21 mouse cellular contexts compared by ENCODE assay signal in genomic region chr2:156780129-156780528, GRCm38 (mm10). TPM values are rescaled to one million over a fixed set of nuclear protein-coding genes. Genes with fewer than 3 reads are reported as not detected.
DNase-seq lines count a peak whose midpoint lies in the region; ATAC-seq and TF ChIP-seq lines count a peak whose summit lies in the region.
"Had no signal": no experiment of that assay in that cellular context is flagged by ENCODE, and none has a peak within 500 bp of the region (broad histone marks: within the 10 kb centered on the region; RNA-seq: fewer than 3 reads in every experiment).

No protein-coding gene starts in this region.

- TF ChIP-seq CTCF in lung, embryonic 14.5 days (IDR thresholded peaks at IDR 0.05; ENCODE audit: low read depth): no peak

- peak overlapping the region; percentile 22; the same call in 1 of the 2 replicates for H3K4me3 ChIP-seq in heart, embryonic 10.5 days
- no peak overlapping the region for H3K4me3 ChIP-seq in lung, embryonic 14.5 days (ENCODE audit: low read depth, low read length)
- no peak overlapping the region for H3K4me3 ChIP-seq in intestine, embryonic 14.5 days (ENCODE audit: low read depth, low read length)
- H3K4me3 ChIP-seq in stomach, embryonic 15.5 days (replicated peaks): 0 out of 2 replicates have a peak overlapping the region, but pooled peaks have one; percentile 3
- H3K4me3 ChIP-seq: embryonic facial prominence, embryonic 15.5 days; left cerebral cortex, adult 2 months; limb, embryonic 13.5 days; neural tube, embryonic 13.5 days had no signal

- H3K27ac ChIP-seq in heart, embryonic 10.5 days: peak overlapping the region; percentile 83; the same call in 1 of the 2 replicates
- no peak overlapping the region for H3K27ac ChIP-seq in lung, embryonic 14.5 days (ENCODE audit: low read depth)
- no peak overlapping the region for H3K27ac ChIP-seq in intestine, embryonic 14.5 days (ENCODE audit: low read depth)
- no peak overlapping the region for H3K27ac ChIP-seq in stomach, embryonic 15.5 days
- H3K27ac ChIP-seq: embryonic facial prominence, embryonic 15.5 days; hindbrain, embryonic 14.5 days; left cerebral cortex, adult 2 months; limb, embryonic 13.5 days; neural tube, embryonic 13.5 days had no signal

- WGBS in heart, embryonic 10.5 days: 71% methylated on average over 9 of the region's 9 CpGs
- WGBS in lung, embryonic 14.5 days: 68% methylated on average over 9 of the region's 9 CpGs
- WGBS in intestine, embryonic 14.5 days: 69% methylated on average over 9 of the region's 9 CpGs
- 67% methylated on average over 9 of the region's 9 CpGs for WGBS in stomach, embryonic 15.5 days

- H3K9ac ChIP-seq in lung, embryonic 14.5 days: no peak overlapping the region
- no peak overlapping the region for H3K9ac ChIP-seq in intestine, embryonic 14.5 days (ENCODE audit: low read length)
- H3K9ac ChIP-seq in stomach, embryonic 15.5 days: no peak overlapping the region
- H3K9ac ChIP-seq: embryonic facial prominence, embryonic 15.5 days; hindbrain, embryonic 14.5 days; limb, embryonic 13.5 days; neural tube, embryonic 13.5 days had no signal

- peaks cover 85% of the 10 kb centered on the region for H3K4me1 ChIP-seq in heart, embryonic 10.5 days
- peaks cover 12% of the 10 kb centered on the region for H3K4me1 ChIP-seq in lung, embryonic 14.5 days (ENCODE audit: insufficient read depth)
- H3K4me1 ChIP-seq in intestine, embryonic 14.5 days (replicated peaks; ENCODE audit: control insufficient read depth, insufficient read depth, low read length): peaks cover 19% of the 10 kb centered on the region
- H3K4me1 ChIP-seq in stomach, embryonic 15.5 days: peaks cover 25% of the 10 kb centered on the region

- H3K9me3 ChIP-seq in heart, embryonic 10.5 days: no peaks in the 10 kb centered on the region
- H3K9me3 ChIP-seq in lung, embryonic 14.5 days (ENCODE audit: low read depth, low read length): no peaks in the 10 kb centered on the region
- no peaks in the 10 kb centered on the region for H3K9me3 ChIP-seq in intestine, embryonic 14.5 days (ENCODE audit: control insufficient read depth, low read length)
- no peaks in the 10 kb centered on the region for H3K9me3 ChIP-seq in stomach, embryonic 15.5 days
- H3K9me3 ChIP-seq: embryonic facial prominence, embryonic 15.5 days; forebrain, embryonic 10.5 days; limb, embryonic 13.5 days; neural tube, embryonic 13.5 days had no signal

- peak overlapping the region; percentile 39; the same call in 1 of the 2 replicates for H3K4me2 ChIP-seq in lung, embryonic 14.5 days
- peak overlapping the region; percentile 46; the same call in 1 of the 2 replicates for H3K4me2 ChIP-seq in intestine, embryonic 14.5 days (ENCODE audit: low read length)
- peak overlapping the region; percentile 28 for H3K4me2 ChIP-seq in stomach, embryonic 15.5 days
- H3K4me2 ChIP-seq: embryonic facial prominence, embryonic 15.5 days; hindbrain, embryonic 14.5 days; limb, embryonic 13.5 days had no signal

- peaks cover 41% of the 10 kb centered on the region for H3K36me3 ChIP-seq in heart, embryonic 10.5 days
- H3K36me3 ChIP-seq in lung, embryonic 14.5 days (ENCODE audit: insufficient read depth): peaks cover 8% of the 10 kb centered on the region; the same call in 1 of the 2 replicates
- peaks cover 18% of the 10 kb centered on the region; the same call in 1 of the 2 replicates for H3K36me3 ChIP-seq in intestine, embryonic 14.5 days (ENCODE audit: control insufficient read depth, insufficient read depth, low read length)
- H3K36me3 ChIP-seq in stomach, embryonic 15.5 days: no peaks in the 10 kb centered on the region
- H3K36me3 ChIP-seq: embryonic facial prominence, embryonic 15.5 days; forebrain, embryonic 10.5 days; neural tube, embryonic 13.5 days had no signal

- DNase-seq in heart, embryonic 10.5 days (ENCODE audit: low spot score): peak; percentile 78
- DNase-seq in heart, postnatal 25 days (ENCODE audit: low spot score): no peak
- DNase-seq in lung, embryonic 14.5 days: no peak
- DNase-seq in lung, postnatal 25 days (ENCODE audit: low spot score): no peak
- DNase-seq in intestine, embryonic 14.5 days (ENCODE audit: low spot score): no peak
- no peak for DNase-seq in embryo, embryonic 10 days (ENCODE audit: low spot score)
- no peak for DNase-seq in cerebellum, adult 9-11 months
- DNase-seq: cerebellum, adult 11-12 months; gastrocnemius, postnatal 14 days; kidney, adult 18-20 months; kidney, postnatal 14 days; thymus, adult 18-20 months had no signal

- no peak for ATAC-seq in lung, embryonic 14.5 days (ENCODE audit: insufficient read depth)
- no peak for ATAC-seq in intestine, embryonic 14.5 days (replicated peaks; ENCODE audit: low FRiP score, low TSS enrichment, low read depth)
- ATAC-seq in stomach, embryonic 15.5 days (ENCODE audit: insufficient read depth, low FRiP score, low read depth): no peak
- ATAC-seq: activated CD4-positive, CD25-positive, alpha-beta regulatory T cell, adult 4 months; Patski had no signal

- intact Hi-C loops in heart, postnatal 25 days (cut with DNase I): no loop called here

- peaks cover 5% of the 10 kb centered on the region; the same call in 1 of the 2 replicates for H3K27me3 ChIP-seq in heart, embryonic 10.5 days (ENCODE audit: insufficient read depth, poor library complexity, severe bottlenecking)
- no peaks in the 10 kb centered on the region for H3K27me3 ChIP-seq in lung, embryonic 14.5 days (ENCODE audit: insufficient read depth, low read length)
- no peaks in the 10 kb centered on the region for H3K27me3 ChIP-seq in intestine, embryonic 14.5 days (replicated peaks; ENCODE audit: control insufficient read depth, insufficient read depth, low read length)
- no peaks in the 10 kb centered on the region for H3K27me3 ChIP-seq in stomach, embryonic 15.5 days (replicated peaks)
- H3K27me3 ChIP-seq: embryonic facial prominence, embryonic 15.5 days; limb, embryonic 13.5 days; Patski had no signal

RNA-seq across cellular contexts. Expression of gene Myl9, which starts 4.9 kb away (rescaled TPM):
- 1,471 and 1,998 TPM in 2 replicates for polyA plus RNA-seq in heart, embryonic 10.5 days (2016; fragmentation: Nextera tagmentation; extraction: Ambion mirVana)
- total RNA-seq in heart, postnatal 25 days (2021): 100 to 1,000 TPM; 200 to 205 TPM
- polyA plus RNA-seq in lung, embryonic 14.5 days (2014; fragmentation: Nextera tagmentation; extraction: Ambion mirVana): 397 and 446 TPM in 2 replicates
- polyA plus RNA-seq in intestine, embryonic 14.5 days (2014; fragmentation: Nextera tagmentation; extraction: Ambion mirVana): 1,449 and 1,579 TPM in 2 replicates
- 1,258 and 1,308 TPM in 2 replicates for polyA plus RNA-seq in stomach, embryonic 15.5 days (2015; fragmentation: Nextera tagmentation; extraction: Ambion mirVana)
- polyA plus RNA-seq: activated CD4-positive, CD25-positive, alpha-beta regulatory T cell, adult 4 months had no signal

RNA-seq across cellular contexts. Expression of gene Tgif2, which starts 59.7 kb away (rescaled TPM):
- polyA plus RNA-seq in heart, embryonic 10.5 days (2016; fragmentation: Nextera tagmentation; extraction: Ambion mirVana): 48.4 and 62.3 TPM in 2 replicates
- under 1 TPM; 0.75 to 0.95 TPM for total RNA-seq in heart, postnatal 25 days (2021)
- 69.1 and 75.1 TPM in 2 replicates for polyA plus RNA-seq in lung, embryonic 14.5 days (2014; fragmentation: Nextera tagmentation; extraction: Ambion mirVana)
- 61.4 and 63.5 TPM in 2 replicates for polyA plus RNA-seq in intestine, embryonic 14.5 days (2014; fragmentation: Nextera tagmentation; extraction: Ambion mirVana)
- 41.5 and 45.9 TPM in 2 replicates for polyA plus RNA-seq in stomach, embryonic 15.5 days (2015; fragmentation: Nextera tagmentation; extraction: Ambion mirVana)

Comparison
In these comparisons a context has a peak if more than half of its experiments do, and no peak if none do; other contexts are left out.
1. H3K4me3 ChIP-seq: peak in heart, embryonic 10.5 days (single experiment) and stomach, embryonic 15.5 days (single experiment); none in lung, embryonic 14.5 days (single experiment) and intestine, embryonic 14.5 days (single experiment).
2. Peak in every context shown above with its lines, with median percentiles within 50 percentile points of each other: H3K4me2 ChIP-seq.